Mouse (Mus musculus) liver, embryonic 15.5 days (tissue): ENCODE data around the gene Fcgr4. TPM values are rescaled to one million over a fixed set of nuclear protein-coding genes. Genes with fewer than 3 reads are reported as not detected.
"Not testable (repeated sequence)": the region's sequence is repeated elsewhere in the genome, so short reads cannot be mapped to it uniquely, and the experiment has no call there.

ENCODE experiments used
- ATAC-seq: fragments of 200-750 bp; cut with Nextera tagmentation; 2 replicates; pipeline ENCODE4 v1.8.0; 2017; ENCODE audit warnings: moderate number of reproducible peaks, mild to moderate bottlenecking, moderate library complexity; ENCODE audit not compliant: insufficient read depth
- H3K27ac ChIP-seq: fragments of 300-500 bp; sonication (generic); replicated peaks from 2 replicates; pipeline ENCODE4 v1.5.1; 2015; ENCODE audit warnings: mild to moderate bottlenecking, inconsistent platforms
- H3K27me3 ChIP-seq: fragments of 300-500 bp; sonication (generic); 2 replicates; pipeline ENCODE4 v1.6.1; 2015; ENCODE audit warnings: mild to moderate bottlenecking, inconsistent platforms
- H3K36me3 ChIP-seq: fragments of 300-500 bp; sonication (generic); replicated peaks from 2 replicates; pipeline ENCODE4 v1.6.1; 2015; ENCODE audit warnings: moderate library complexity, mild to moderate bottlenecking, inconsistent platforms
- H3K4me1 ChIP-seq: fragments of 300-500 bp; sonication (generic); replicated peaks from 2 replicates; pipeline ENCODE4 v1.6.1; 2015; ENCODE audit warnings: inconsistent platforms
- H3K4me2 ChIP-seq: fragments of 300-500 bp; sonication (generic); 2 replicates; pipeline ENCODE4 v1.6.1; 2015; ENCODE audit warnings: moderate library complexity, mild to moderate bottlenecking, inconsistent platforms
- H3K4me3 ChIP-seq: fragments of 300-500 bp; sonication (generic); replicated peaks from 2 replicates; pipeline ENCODE4 v1.5.1; 2015; ENCODE audit warnings: mild to moderate bottlenecking, inconsistent platforms
- H3K9ac ChIP-seq: fragments of 300-500 bp; sonication (generic); 2 replicates; pipeline ENCODE4 v1.6.1; 2015; ENCODE audit warnings: moderate library complexity, mild to moderate bottlenecking, inconsistent platforms
- H3K9me3 ChIP-seq: fragments of 300-500 bp; sonication (generic); replicated peaks from 2 replicates; pipeline ENCODE4 v1.6.1; 2016; ENCODE audit warnings: inconsistent platforms
- WGBS: fragments of 180-500 bp; shearing (Covaris S2); methylation state at CpG from one replicate; pipeline ENCODE4 v1.1.7; 2015; ENCODE audit warnings: mixed read lengths; ENCODE audit not compliant: insufficient replicate concordance; 5-methylcytosine and 5-hydroxymethylcytosine counted together
- polyA plus RNA-seq: library from polyadenylated mRNA; unstranded; fragments of >200 nt; fragmentation: Nextera tagmentation; extraction: Ambion mirVana; gene quantifications from 2 replicates; pipeline ENCODE4 v1.2.1, GENCODE M21; 2015

Fcgr4 gene
- polyA plus RNA-seq, 1 experiment from 2014 or later, result 3.9 TPM

GRCm38 (mm10) chr1:171069508-171069907, 50.8 kb downstream of the Fcgr4 start:
- ATAC-seq, H3K9me3 ChIP-seq, H3K36me3 ChIP-seq, H3K4me3 ChIP-seq, H3K4me2 ChIP-seq, H3K4me1 ChIP-seq, H3K27ac ChIP-seq, H3K9ac ChIP-seq: not testable (repeated sequence)
- WGBS, result 56% methylated on average over 3 of the region's 3 CpGs
- peaks cover 48% of the 10 kb centered on the region for H3K27me3 ChIP-seq

GRCm38 (mm10) chr1:171070879-171071278, 52.2 kb downstream of the Fcgr4 start:
- 20% methylated on average over 16 of the region's 16 CpGs for WGBS
- H3K9ac ChIP-seq, ATAC-seq, H3K4me1 ChIP-seq, H3K27ac ChIP-seq, H3K4me2 ChIP-seq, H3K36me3 ChIP-seq, H3K4me3 ChIP-seq, H3K9me3 ChIP-seq: not testable (repeated sequence)
- H3K27me3 ChIP-seq, result peaks cover 40% of the 10 kb centered on the region

GRCm38 (mm10) chr1:171071726-171072125, 53.0 kb downstream of the Fcgr4 start:
- not testable (repeated sequence) for H3K27ac ChIP-seq, H3K4me1 ChIP-seq, H3K4me2 ChIP-seq, H3K9me3 ChIP-seq, H3K9ac ChIP-seq, H3K36me3 ChIP-seq, H3K4me3 ChIP-seq
- WGBS, result 0% methylated on average over 1 of the region's 35 CpGs
- peaks cover 39% of the 10 kb centered on the region for H3K27me3 ChIP-seq
- peak; percentile 70 for ATAC-seq

GRCm38 (mm10) chr1:171072217-171072616, 53.5 kb downstream of the Fcgr4 start:
- not testable (repeated sequence) for H3K27ac ChIP-seq, H3K4me1 ChIP-seq, H3K9me3 ChIP-seq, H3K36me3 ChIP-seq, H3K4me3 ChIP-seq, H3K4me2 ChIP-seq, H3K9ac ChIP-seq
- no CpG with 5 or more reads among the region's 45 CpGs for WGBS
- H3K27me3 ChIP-seq, result peaks cover 43% of the 10 kb centered on the region
- ATAC-seq, result peak; percentile 65

- not testable (repeated sequence) for H3K4me3 ChIP-seq
These were observed 55.6 kb downstream of the Fcgr4 start for GRCm38 (mm10) chr1:171074283-171074682.

GRCm38 (mm10) chr1:171076176-171076575, 57.5 kb downstream of the Fcgr4 start:
- H3K4me2 ChIP-seq, H3K4me1 ChIP-seq, ATAC-seq, H3K27ac ChIP-seq, H3K4me3 ChIP-seq, H3K36me3 ChIP-seq, H3K9me3 ChIP-seq, H3K9ac ChIP-seq: not testable (repeated sequence)
- WGBS, result 68% methylated on average over 5 of the region's 5 CpGs
- H3K27me3 ChIP-seq, result peaks cover 39% of the 10 kb centered on the region

More at GRCm38 (mm10) chr1:171074283-171074682, 55.6 kb downstream of the Fcgr4 start:
- H3K9ac ChIP-seq, H3K36me3 ChIP-seq, H3K4me2 ChIP-seq, H3K27ac ChIP-seq, H3K9me3 ChIP-seq, H3K4me1 ChIP-seq: not testable (repeated sequence)
- peak; percentile 61 for ATAC-seq
- peaks cover 56% of the 10 kb centered on the region for H3K27me3 ChIP-seq
- 7% methylated on average over 8 of the region's 10 CpGs for WGBS

GRCm38 (mm10) chr1:171077192-171077591, 58.5 kb downstream of the Fcgr4 start:
- H3K4me3 ChIP-seq, H3K27ac ChIP-seq, H3K4me1 ChIP-seq, H3K9me3 ChIP-seq, ATAC-seq, H3K36me3 ChIP-seq, H3K9ac ChIP-seq, H3K4me2 ChIP-seq: not testable (repeated sequence)
- peaks cover 43% of the 10 kb centered on the region for H3K27me3 ChIP-seq
- WGBS, result 38% methylated on average over 5 of the region's 5 CpGs

GRCm38 (mm10) chr1:171077955-171078354, 59.2 kb downstream of the Fcgr4 start:
- H3K27me3 ChIP-seq, result peaks cover 43% of the 10 kb centered on the region
- not testable (repeated sequence) for H3K36me3 ChIP-seq, H3K4me2 ChIP-seq, ATAC-seq, H3K4me3 ChIP-seq, H3K9ac ChIP-seq, H3K4me1 ChIP-seq, H3K9me3 ChIP-seq, H3K27ac ChIP-seq
- 4% methylated on average over 19 of the region's 27 CpGs for WGBS

GRCm38 (mm10) chr1:171078419-171078818, 59.7 kb downstream of the Fcgr4 start:
- WGBS, result 17% methylated on average over 12 of the region's 12 CpGs
- not testable (repeated sequence) for ATAC-seq, H3K36me3 ChIP-seq, H3K4me1 ChIP-seq, H3K27ac ChIP-seq, H3K9me3 ChIP-seq, H3K4me3 ChIP-seq, H3K9ac ChIP-seq
- H3K4me2 ChIP-seq, result peak overlapping the region; percentile 30; the same call in 1 of the 2 replicates
- H3K27me3 ChIP-seq, result peaks cover 43% of the 10 kb centered on the region

- ATAC-seq, result peak; percentile 71
- H3K4me2 ChIP-seq, result not testable (repeated sequence)
These were observed 60.6 kb downstream of the Fcgr4 start for GRCm38 (mm10) chr1:171079345-171079744.

More at GRCm38 (mm10) chr1:171079345-171079744, 60.6 kb downstream of the Fcgr4 start:
- H3K27ac ChIP-seq, H3K9ac ChIP-seq, H3K9me3 ChIP-seq, H3K4me1 ChIP-seq, H3K36me3 ChIP-seq, H3K4me3 ChIP-seq: not testable (repeated sequence)
- peaks cover 35% of the 10 kb centered on the region for H3K27me3 ChIP-seq
- WGBS, result 0% methylated on average over 1 of the region's 35 CpGs
